Mouse (Mus musculus) heart, embryonic 16.5 days (tissue): Measurements from ENCODE around the gene Cabin1. TPM values are rescaled to one million over a fixed set of nuclear protein-coding genes. Genes with fewer than 3 reads are reported as not detected.
A peak's percentile ranks its signal among the peaks of the same experiment; 100 is the strongest.
"Not testable (repeated sequence)": the region's sequence is repeated elsewhere in the genome, so short reads cannot be mapped to it uniquely, and the experiment has no call there.

Experiments
- ATAC-seq: fragments of 200-750 bp; cut with Nextera tagmentation; replicated peaks from 2 replicates; pipeline ENCODE4 v1.8.0; 2017; ENCODE audit warnings: moderate number of reproducible peaks; ENCODE audit not compliant: insufficient read depth, low FRiP score; ENCODE audit errors: extremely low read depth
- H3K27ac ChIP-seq: fragments of 300-500 bp; sonication (generic); 2 replicates; pipeline ENCODE4 v1.5.1; 2014; ENCODE audit warnings: mild to moderate bottlenecking, low read length, control low read depth, moderate library complexity
- H3K27me3 ChIP-seq: fragments of 300-500 bp; sonication (generic); 2 replicates; pipeline ENCODE4 v1.6.1; 2014; ENCODE audit warnings: low read length, mixed read lengths; ENCODE audit not compliant: control insufficient read depth, insufficient read depth
- H3K36me3 ChIP-seq: fragments of 300-500 bp; sonication (generic); 2 replicates; pipeline ENCODE4 v1.6.1; 2014; ENCODE audit not compliant: control insufficient read depth, insufficient read depth
- H3K4me1 ChIP-seq: fragments of 300-500 bp; sonication (generic); 2 replicates; pipeline ENCODE4 v1.6.1; 2014; ENCODE audit warnings: low read length, mixed read lengths; ENCODE audit not compliant: control insufficient read depth, insufficient read depth
- H3K4me2 ChIP-seq: fragments of 300-500 bp; sonication (generic); 2 replicates; pipeline ENCODE4 v1.6.1; 2014; ENCODE audit warnings: low read depth, mild to moderate bottlenecking, control low read depth, low read length
- H3K4me3 ChIP-seq: fragments of 300-500 bp; sonication (generic); 2 replicates; pipeline ENCODE4 v1.5.1; 2014; ENCODE audit warnings: mild to moderate bottlenecking, control low read depth, low read length
- H3K9ac ChIP-seq: fragments of 300-500 bp; sonication (generic); 2 replicates; pipeline ENCODE4 v1.6.1; 2014; ENCODE audit warnings: low read length, control low read depth
- H3K9me3 ChIP-seq: fragments of 300-500 bp; sonication (generic); replicated peaks from 2 replicates; pipeline ENCODE4 v1.6.1; 2016; ENCODE audit warnings: low read length; ENCODE audit not compliant: control insufficient read depth
- WGBS: fragments of 180-500 bp; shearing (Covaris S2); extraction: QIAGEN DNeasy Blood & Tissue Kit; methylation state at CpG from one replicate; pipeline ENCODE4 v1.1.7; 2014; 5-methylcytosine and 5-hydroxymethylcytosine counted together
- polyA plus RNA-seq: library from polyadenylated mRNA; unstranded; fragments of >200 nt; fragmentation: Nextera tagmentation; extraction: Ambion mirVana; gene quantifications from 2 replicates; pipeline ENCODE4 v1.2.1, GENCODE M21; 2015

Cabin1 gene
- polyA plus RNA-seq, 1 experiment from 2014 or later, result 23.7 TPM

DNA sequence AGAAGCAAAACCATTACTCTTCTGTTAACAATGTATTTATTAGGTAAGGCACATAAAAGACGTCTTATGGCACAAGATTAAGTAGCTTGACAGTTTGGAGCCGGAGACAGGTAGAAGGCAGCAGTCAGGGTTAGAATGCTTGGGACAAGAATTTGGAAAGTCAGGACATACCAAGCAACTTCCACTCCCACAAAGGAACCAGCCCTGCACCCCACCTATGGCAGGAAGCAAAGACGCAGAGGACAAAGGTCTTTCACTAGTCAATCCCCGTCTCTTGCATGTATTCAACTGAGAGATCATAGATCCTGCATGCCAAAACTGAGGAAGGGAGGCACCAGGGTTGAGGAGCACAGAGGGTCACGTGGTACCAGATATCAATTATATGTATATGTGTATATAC, 10.0 kb upstream of the Cabin1 start:
- no peaks in the 10 kb centered on the region; the same call in 1 of the 2 replicates for H3K9me3 ChIP-seq
- H3K9ac ChIP-seq, result no peak overlapping the region
- H3K4me1 ChIP-seq, result peaks cover 5% of the 10 kb centered on the region; the same call in 1 of the 2 replicates
- H3K36me3 ChIP-seq, result no peaks in the 10 kb centered on the region
- H3K4me2 ChIP-seq, result no peak overlapping the region
- 88% methylated on average over 5 of the region's 5 CpGs for WGBS
- H3K4me3 ChIP-seq, result no peak overlapping the region
- no peaks in the 10 kb centered on the region; the same call in 1 of the 2 replicates for H3K27me3 ChIP-seq
- ATAC-seq, result no peak
- no peak overlapping the region for H3K27ac ChIP-seq

GRCm38 (mm10) chr10:75772795-75773664, 8.9 kb upstream of the Cabin1 start, which contains the start of gene Ddt:
Gene Ddt, minus strand, starts transcription at chr10:75773414.
- no peaks in the 10 kb centered on the region for H3K9me3 ChIP-seq
- H3K4me3 ChIP-seq, result peak within 1 kb of the TSS; percentile 84
- peak within 1 kb of the TSS; percentile 99 for H3K4me2 ChIP-seq
- WGBS, result under 1% methylated on average over 47 of the region's 47 CpGs
- H3K27ac ChIP-seq, result peak within 1 kb of the TSS; percentile 37; the same call in 1 of the 2 replicates
- H3K9ac ChIP-seq, result peak within 1 kb of the TSS; percentile 82
- H3K36me3 ChIP-seq, result no peaks in the 10 kb centered on the region
- peak; percentile 93 for ATAC-seq
- H3K4me1 ChIP-seq, result peaks cover 5% of the 10 kb centered on the region; the same call in 1 of the 2 replicates
- no peaks in the 10 kb centered on the region for H3K27me3 ChIP-seq

DNA sequence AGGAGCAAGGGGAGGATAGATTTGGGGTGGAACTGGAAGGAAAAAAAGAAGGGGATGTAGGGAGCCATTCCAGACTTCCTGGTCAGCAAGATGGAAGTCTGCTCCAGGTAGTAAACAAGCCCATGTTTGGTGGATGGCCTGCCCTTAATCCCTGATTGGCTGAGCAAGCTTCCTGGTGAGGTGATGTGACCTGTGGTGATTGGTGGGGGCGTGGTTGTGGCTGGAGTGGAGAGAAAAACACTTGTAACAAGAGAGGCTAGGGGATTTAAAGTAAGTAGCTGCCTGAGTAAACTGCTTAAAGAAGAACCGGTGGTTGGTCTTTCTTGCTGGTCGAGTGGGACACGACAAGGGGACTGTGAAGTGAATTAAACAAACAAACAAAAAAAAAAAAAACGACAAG, 3.6 kb upstream of the Cabin1 start:
- H3K27me3 ChIP-seq, H3K9me3 ChIP-seq, H3K4me1 ChIP-seq, H3K4me3 ChIP-seq, ATAC-seq, H3K36me3 ChIP-seq, H3K4me2 ChIP-seq, H3K27ac ChIP-seq, H3K9ac ChIP-seq: not testable (repeated sequence)
- 25% methylated on average over 5 of the region's 5 CpGs for WGBS

DNA sequence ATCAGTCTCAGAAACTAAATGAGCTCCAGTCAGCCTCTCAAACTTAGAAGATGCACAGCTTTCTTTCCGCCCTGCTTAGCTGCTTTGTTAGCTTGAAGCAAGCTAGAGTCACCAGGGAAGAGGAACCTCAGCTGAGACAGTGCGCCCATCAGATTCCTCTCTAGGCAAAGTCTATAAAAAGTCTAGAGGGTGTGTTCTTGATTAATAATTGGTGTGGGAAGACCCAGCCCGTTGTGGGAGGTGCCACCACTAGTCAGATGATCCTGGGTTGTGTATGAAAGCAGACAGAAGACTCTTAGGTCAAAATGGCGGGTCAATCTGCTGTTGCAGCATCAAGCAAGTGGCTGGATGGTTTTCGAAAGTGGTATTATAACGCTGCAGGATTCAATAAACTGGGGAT, 2.7 kb upstream of the Cabin1 start:
- 82% methylated on average over 6 of the region's 6 CpGs for WGBS

GRCm38 (mm10) chr10:75764519-75765473, 655 bp upstream of the Cabin1 start:
- peaks cover 5% of the 10 kb centered on the region; the same call in 1 of the 2 replicates for H3K36me3 ChIP-seq
- H3K9ac ChIP-seq, result peak overlapping the region; percentile 79
- H3K27ac ChIP-seq, result peak overlapping the region; percentile 41
- no peaks in the 10 kb centered on the region for H3K9me3 ChIP-seq
- peak overlapping the region; percentile 72 for H3K4me2 ChIP-seq
- H3K4me3 ChIP-seq, result peak overlapping the region; percentile 84
- peak; percentile 14; the same call in 1 of the 2 replicates for ATAC-seq
- WGBS, result under 1% methylated on average over 27 of the region's 27 CpGs
- H3K4me1 ChIP-seq, result peaks cover 2% of the 10 kb centered on the region; the same call in 1 of the 2 replicates
- H3K27me3 ChIP-seq, result 0 out of 2 replicates have a peak, but pooled peaks cover 3% of the 10 kb centered on the region

More for the DNA sequence above, 2.7 kb upstream of the Cabin1 start:
- Histone ChIP-seq H3K4me2 (no peak overlapping the region), H3K36me3 (no peaks in the 10 kb centered on the region), H3K9ac (no peak overlapping the region), H3K4me1 (peaks cover 2% of the 10 kb centered on the region; the same call in 1 of the 2 replicates), H3K27ac (no peak overlapping the region), H3K27me3 (0 out of 2 replicates have a peak, but pooled peaks cover 3% of the 10 kb centered on the region), H3K9me3 (no peaks in the 10 kb centered on the region), H3K4me3 (no peak overlapping the region)
- ATAC-seq, result no peak

- H3K4me3 ChIP-seq, result no peak overlapping the region
- 76% methylated on average over 3 of the region's 3 CpGs for WGBS
- H3K4me1 ChIP-seq, result peaks cover 2% of the 10 kb centered on the region; the same call in 1 of the 2 replicates
- H3K27ac ChIP-seq, result no peak overlapping the region
- H3K27me3 ChIP-seq, result 0 out of 2 replicates have a peak, but pooled peaks cover 3% of the 10 kb centered on the region
- H3K9me3 ChIP-seq, result no peaks in the 10 kb centered on the region; the same call in 1 of the 2 replicates
- H3K4me2 ChIP-seq, result no peak overlapping the region
- peaks cover 9% of the 10 kb centered on the region for H3K36me3 ChIP-seq
- ATAC-seq, result no peak
- H3K9ac ChIP-seq, result no peak overlapping the region
Measured at GRCm38 (mm10) chr10:75762413-75762812, 1.7 kb downstream of the Cabin1 start.

- WGBS, result 95% methylated on average over 3 of the region's 3 CpGs
- no peaks in the 10 kb centered on the region; the same call in 1 of the 2 replicates for H3K9me3 ChIP-seq
- peaks cover 10% of the 10 kb centered on the region for H3K36me3 ChIP-seq
Measured at GRCm38 (mm10) chr10:75760311-75760710, 3.8 kb downstream of the Cabin1 start.

GRCm38 (mm10) chr10:75756719-75757118, 7.4 kb downstream of the Cabin1 start:
- no peaks in the 10 kb centered on the region; the same call in 1 of the 2 replicates for H3K9me3 ChIP-seq
- H3K4me2 ChIP-seq, result no peak overlapping the region
- H3K4me1 ChIP-seq, result no peaks in the 10 kb centered on the region
- no peak overlapping the region for H3K27ac ChIP-seq
- ATAC-seq, result no peak
- peaks cover 40% of the 10 kb centered on the region for H3K36me3 ChIP-seq
- H3K27me3 ChIP-seq, result no peaks in the 10 kb centered on the region
- 89% methylated on average over 11 of the region's 11 CpGs for WGBS
- no peak overlapping the region for H3K4me3 ChIP-seq
- no peak overlapping the region for H3K9ac ChIP-seq

More at GRCm38 (mm10) chr10:75760311-75760710, 3.8 kb downstream of the Cabin1 start:
- Histone ChIP-seq H3K27me3 (no peaks in the 10 kb centered on the region), H3K9ac (no peak overlapping the region), H3K4me2 (no peak overlapping the region), H3K4me3 (no peak overlapping the region), H3K27ac (no peak overlapping the region), H3K4me1 (peaks cover 2% of the 10 kb centered on the region; the same call in 1 of the 2 replicates)
- ATAC-seq, result no peak
